Mouse (Mus musculus): ENCODE measurements around the gene Jade2.

The Jade2 gene

GRCm38 (mm10) chr11:51796272-51796671 is 61.2 kb downstream of the Jade2 start:
- peak; percentile 73 for DNase-seq (ENCODE audit: low read depth, low spot score)

- no peak for DNase-seq (ENCODE audit: low read depth, low spot score)
Measured at GRCm38 (mm10) chr11:51790662-51791061, 66.8 kb downstream of the Jade2 start.

GRCm38 (mm10) chr11:51789735-51790134 is 67.7 kb downstream of the Jade2 start:
- DNase-seq (ENCODE audit: low read depth, low spot score), result peak; percentile 18

- no peak for DNase-seq (ENCODE audit: low read depth, low spot score)
Measured at GRCm38 (mm10) chr11:51785926-51786325, 71.5 kb downstream of the Jade2 start.

- no peak for DNase-seq (ENCODE audit: low read depth, low spot score)
Measured at GRCm38 (mm10) chr11:51782721-51783120, 74.7 kb downstream of the Jade2 start.

GRCm38 (mm10) chr11:51780773-51781267 is 76.6 kb downstream of the Jade2 start:
- DNase-seq (ENCODE audit: low read depth, low spot score), result no peak

- no peak for DNase-seq (ENCODE audit: low read depth, low spot score)
Measured at GRCm38 (mm10) chr11:51777478-51777877, 80.0 kb downstream of the Jade2 start.

GRCm38 (mm10) chr11:51775507-51775906 is 81.9 kb downstream of the Jade2 start:
- no peak for DNase-seq (ENCODE audit: low read depth, low spot score)

- no peak for DNase-seq (ENCODE audit: low read depth, low spot score)
Measured at GRCm38 (mm10) chr11:51768296-51768695, 89.2 kb downstream of the Jade2 start.

GRCm38 (mm10) chr11:51767579-51768220 is 89.8 kb downstream of the Jade2 start:
- DNase-seq (ENCODE audit: low read depth, low spot score), result peak; percentile 61

GRCm38 (mm10) chr11:51764816-51765215 is 92.6 kb downstream of the Jade2 start:
- no peak for DNase-seq (ENCODE audit: low read depth, low spot score)

GRCm38 (mm10) chr11:51763955-51764354 is 93.5 kb downstream of the Jade2 start:
- no peak for DNase-seq (ENCODE audit: low read depth, low spot score)
